Mouse (Mus musculus) neural tube, embryonic 13.5 days (tissue): ENCODE results near the gene Srebf1. TPM values are rescaled to one million over a fixed set of nuclear protein-coding genes. Genes with fewer than 3 reads are reported as not detected.
A peak's percentile ranks its signal among the peaks of the same experiment; 100 is the strongest.

Source experiments
- ATAC-seq: fragments of 200-750 bp; cut with Nextera tagmentation; 2 replicates; pipeline ENCODE4 v1.8.0; 2017; ENCODE audit warnings: low read depth, mild to moderate bottlenecking, moderate TSS enrichment, moderate library complexity
- H3K27ac ChIP-seq: fragments of 300-500 bp; sonication (generic); replicated peaks from 2 replicates; pipeline ENCODE4 v1.5.1; 2015; ENCODE audit warnings: moderate library complexity, mild to moderate bottlenecking, inconsistent platforms
- H3K27me3 ChIP-seq: fragments of 300-500 bp; sonication (generic); 2 replicates; pipeline ENCODE4 v1.6.1; 2015; ENCODE audit warnings: mild to moderate bottlenecking, inconsistent platforms
- H3K36me3 ChIP-seq: fragments of 300-500 bp; sonication (generic); 2 replicates; pipeline ENCODE4 v1.6.1; 2015; ENCODE audit warnings: mild to moderate bottlenecking, inconsistent platforms
- H3K4me1 ChIP-seq: fragments of 300-500 bp; sonication (generic); replicated peaks from 2 replicates; pipeline ENCODE4 v1.6.1; 2015; ENCODE audit warnings: inconsistent platforms
- H3K4me2 ChIP-seq: fragments of 300-500 bp; sonication (generic); 2 replicates; pipeline ENCODE4 v1.6.1; 2015; ENCODE audit warnings: inconsistent platforms, mild to moderate bottlenecking, moderate library complexity
- H3K4me3 ChIP-seq: fragments of 300-500 bp; sonication (generic); 2 replicates; pipeline ENCODE4 v1.5.1; 2015; ENCODE audit warnings: mild to moderate bottlenecking, inconsistent platforms
- H3K9ac ChIP-seq: fragments of 300-500 bp; sonication (generic); 2 replicates; pipeline ENCODE4 v1.6.1; 2015; ENCODE audit warnings: moderate library complexity, mild to moderate bottlenecking, inconsistent platforms
- H3K9me3 ChIP-seq: fragments of 300-500 bp; sonication (generic); 2 replicates; pipeline ENCODE4 v1.6.1; 2016; ENCODE audit warnings: inconsistent platforms
- WGBS: fragments of 180-500 bp; shearing (Covaris S2); methylation state at CpG from one replicate; pipeline ENCODE4 v1.1.7; 2015; 5-methylcytosine and 5-hydroxymethylcytosine counted together
- polyA plus RNA-seq: library from polyadenylated mRNA; unstranded; fragments of >200 nt; fragmentation: Nextera tagmentation; extraction: Ambion mirVana; gene quantifications from 2 replicates; pipeline ENCODE4 v1.2.1, GENCODE M21; 2015

Srebf1 gene
- polyA plus RNA-seq, 1 experiment from 2014 or later, result 38.5 TPM

DNA sequence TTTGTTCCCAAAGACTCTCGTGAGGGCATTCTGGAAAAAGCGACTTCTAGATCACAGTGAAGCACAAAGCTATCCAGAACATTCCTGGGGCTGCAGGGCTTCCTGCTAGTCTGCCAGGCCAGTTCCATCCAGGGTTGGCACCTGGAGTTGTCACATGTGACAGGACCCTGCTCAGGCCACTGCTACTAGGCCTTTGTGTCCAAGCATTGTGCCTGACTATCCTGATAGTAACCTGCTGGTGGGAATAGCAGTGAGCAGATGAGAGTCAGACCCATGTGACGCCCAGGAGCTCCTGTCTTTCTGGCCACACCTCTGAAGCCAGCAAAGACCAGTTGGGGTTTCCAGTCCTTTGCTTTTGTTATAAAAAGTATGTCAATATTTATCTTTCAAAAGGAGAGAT lies 50.3 kb downstream of the Srebf1 start:
- ATAC-seq, result no peak
- WGBS, result 87% methylated on average over 3 of the region's 3 CpGs
- Histone ChIP-seq H3K4me3 (no peak overlapping the region), H3K27ac (no peak overlapping the region), H3K4me1 (peaks cover 95% of the 10 kb centered on the region), H3K4me2 (no peak overlapping the region), H3K36me3 (peaks cover 4% of the 10 kb centered on the region; the same call in 1 of the 2 replicates), H3K27me3 (no peaks in the 10 kb centered on the region), H3K9ac (no peak overlapping the region), H3K9me3 (no peaks in the 10 kb centered on the region)

GRCm38 (mm10) chr11:60168780-60169179 lies 53.6 kb downstream of the Srebf1 start:
- Histone ChIP-seq H3K4me3 (no peak overlapping the region), H3K9ac (peak overlapping the region; percentile 60), H3K4me2 (peak overlapping the region; percentile 23), H3K36me3 (peaks cover 4% of the 10 kb centered on the region; the same call in 1 of the 2 replicates), H3K27me3 (no peaks in the 10 kb centered on the region), H3K9me3 (no peaks in the 10 kb centered on the region), H3K27ac (peak overlapping the region; percentile 90), H3K4me1 (peaks cover 95% of the 10 kb centered on the region)
- WGBS, result 19% methylated on average over 9 of the region's 9 CpGs
- 0 out of 2 replicates have a peak, but pooled peaks have one; percentile 20 for ATAC-seq

DNA sequence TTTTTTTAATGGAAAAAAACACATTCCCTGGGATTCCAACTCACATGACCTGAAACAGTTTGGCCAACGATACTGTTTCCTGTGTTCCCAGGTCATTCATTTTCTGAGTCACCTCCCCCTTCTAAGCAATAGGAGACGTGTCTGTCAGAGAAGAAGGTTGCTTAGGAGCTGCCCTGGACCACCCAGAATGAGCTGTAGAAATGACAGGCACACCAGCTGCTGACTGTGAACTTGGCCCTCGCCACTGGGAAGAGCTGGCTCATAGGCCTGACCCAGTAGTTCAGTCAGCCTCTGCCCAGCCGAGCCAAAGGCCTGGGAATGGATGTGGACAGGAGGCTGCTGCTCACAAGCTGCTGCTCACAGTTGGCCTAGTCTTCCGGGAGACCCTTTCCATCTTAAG lies 57.3 kb downstream of the Srebf1 start:
- peaks cover 6% of the 10 kb centered on the region; the same call in 1 of the 2 replicates for H3K36me3 ChIP-seq
- WGBS, result 46% methylated on average over 5 of the region's 5 CpGs
- no peak for ATAC-seq

DNA sequence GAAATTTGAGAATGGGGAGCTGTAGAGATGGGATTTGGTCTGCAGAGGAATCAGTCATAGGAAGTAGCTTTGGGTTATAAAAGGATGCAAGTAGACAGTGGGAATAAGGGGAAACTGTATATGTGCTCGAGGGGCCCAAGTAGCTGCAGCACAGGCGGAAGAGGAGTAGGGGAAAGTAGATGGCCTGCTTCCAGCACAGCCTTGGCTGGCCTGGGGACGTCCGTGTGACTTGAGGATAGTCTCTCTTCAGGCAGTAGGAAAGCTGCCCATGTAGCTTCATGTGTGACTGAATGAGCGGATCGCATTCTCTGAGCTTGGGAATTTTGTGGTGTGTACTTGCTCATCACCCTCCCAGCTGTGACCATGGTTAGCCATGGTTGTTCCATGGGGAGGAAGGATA lies 57.9 kb downstream of the Srebf1 start:
- Histone ChIP-seq H3K36me3 (peaks cover 6% of the 10 kb centered on the region; the same call in 1 of the 2 replicates), H3K27ac (peak overlapping the region; percentile 24; the same call in 1 of the 2 replicates), H3K27me3 (no peaks in the 10 kb centered on the region), H3K4me2 (no peak overlapping the region), H3K9ac (no peak overlapping the region), H3K9me3 (no peaks in the 10 kb centered on the region), H3K4me1 (peaks cover 86% of the 10 kb centered on the region), H3K4me3 (no peak overlapping the region)
- ATAC-seq, result no peak
- WGBS, result 90% methylated on average over 6 of the region's 6 CpGs

More for the DNA sequence above, 57.3 kb downstream of the Srebf1 start:
- no peak overlapping the region for H3K4me3 ChIP-seq
- H3K9ac ChIP-seq, result no peak overlapping the region
- H3K4me1 ChIP-seq, result peaks cover 86% of the 10 kb centered on the region
- no peaks in the 10 kb centered on the region for H3K27me3 ChIP-seq
- H3K27ac ChIP-seq, result peak overlapping the region; percentile 24; the same call in 1 of the 2 replicates
- H3K4me2 ChIP-seq, result no peak overlapping the region
- H3K9me3 ChIP-seq, result no peaks in the 10 kb centered on the region

- H3K27ac ChIP-seq, result no peak overlapping the region
- ATAC-seq, result no peak
Measured at GRCm38 (mm10) chr11:60163362-60163761, 59.0 kb downstream of the Srebf1 start.

GRCm38 (mm10) chr11:60162547-60162946 lies 59.8 kb downstream of the Srebf1 start:
- H3K4me3 ChIP-seq, result no peak overlapping the region
- peaks cover 7% of the 10 kb centered on the region; the same call in 1 of the 2 replicates for H3K36me3 ChIP-seq
- H3K9ac ChIP-seq, result no peak overlapping the region
- H3K27me3 ChIP-seq, result no peaks in the 10 kb centered on the region
- H3K9me3 ChIP-seq, result no peaks in the 10 kb centered on the region
- WGBS, result 86% methylated on average over 1 of the region's 1 CpGs
- no peak for ATAC-seq
- no peak overlapping the region for H3K27ac ChIP-seq
- peaks cover 86% of the 10 kb centered on the region for H3K4me1 ChIP-seq
- no peak overlapping the region for H3K4me2 ChIP-seq

More at GRCm38 (mm10) chr11:60163362-60163761, 59.0 kb downstream of the Srebf1 start:
- H3K36me3 ChIP-seq, result peaks cover 7% of the 10 kb centered on the region; the same call in 1 of the 2 replicates
- WGBS, result 92% methylated on average over 4 of the region's 4 CpGs
- no peaks in the 10 kb centered on the region for H3K27me3 ChIP-seq
- H3K4me1 ChIP-seq, result peaks cover 86% of the 10 kb centered on the region
- no peak overlapping the region for H3K4me3 ChIP-seq
- H3K4me2 ChIP-seq, result no peak overlapping the region
- H3K9me3 ChIP-seq, result no peaks in the 10 kb centered on the region
- no peak overlapping the region for H3K9ac ChIP-seq

DNA sequence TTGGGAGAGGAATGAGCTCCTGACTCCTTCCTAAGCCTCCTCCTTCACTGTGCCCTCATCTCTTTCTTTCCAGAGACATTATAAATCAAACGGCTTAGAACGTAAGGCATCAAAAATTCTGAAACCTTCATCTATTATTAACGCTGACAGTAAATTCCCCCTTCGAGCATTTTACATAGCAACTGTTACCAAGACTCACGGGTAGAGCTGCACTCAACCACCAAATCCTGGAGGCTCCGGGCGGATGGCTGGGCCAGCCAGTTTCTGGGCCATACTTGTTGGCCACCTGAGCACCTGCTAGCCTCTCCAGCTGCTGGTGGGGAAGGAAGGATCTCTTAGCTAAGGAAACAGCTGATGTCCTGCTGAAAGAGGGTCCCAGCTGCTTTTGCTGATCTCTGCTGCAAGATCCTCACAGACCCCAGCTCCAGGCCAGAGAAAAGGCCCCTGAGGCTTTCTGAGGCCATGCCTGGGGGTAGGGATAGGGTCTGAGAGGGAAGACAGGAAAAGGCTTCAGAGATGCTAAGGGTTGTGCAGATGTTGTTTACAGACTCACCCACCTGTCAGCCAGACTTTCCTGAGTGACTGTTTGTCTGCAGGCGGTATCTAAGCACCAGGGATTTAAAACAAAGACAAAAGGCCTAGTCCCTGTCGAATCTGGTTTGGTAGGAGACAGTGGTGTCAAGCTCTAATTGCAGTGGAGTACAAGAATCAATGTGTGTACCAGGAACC lies 61.1 kb downstream of the Srebf1 start:
- H3K9ac ChIP-seq, result peak overlapping the region; percentile 35; the same call in 1 of the 2 replicates
- H3K27ac ChIP-seq, result peak overlapping the region; percentile 68
- no peak for ATAC-seq
- WGBS, result 55% methylated on average over 9 of the region's 9 CpGs
- H3K27me3 ChIP-seq, result no peaks in the 10 kb centered on the region
- H3K36me3 ChIP-seq, result peaks cover 13% of the 10 kb centered on the region
- H3K4me3 ChIP-seq, result no peak overlapping the region
- peaks cover 74% of the 10 kb centered on the region for H3K4me1 ChIP-seq
- H3K4me2 ChIP-seq, result no peak overlapping the region
- no peaks in the 10 kb centered on the region for H3K9me3 ChIP-seq

- H3K27me3 ChIP-seq, result no peaks in the 10 kb centered on the region
- 67% methylated on average over 3 of the region's 3 CpGs for WGBS
- no peak overlapping the region for H3K9ac ChIP-seq
- H3K27ac ChIP-seq, result peak overlapping the region; percentile 68; the same call in 1 of the 2 replicates
- no peak for ATAC-seq
- H3K4me3 ChIP-seq, result no peak overlapping the region
- H3K9me3 ChIP-seq, result no peaks in the 10 kb centered on the region
- H3K36me3 ChIP-seq, result peaks cover 13% of the 10 kb centered on the region
- H3K4me1 ChIP-seq, result peaks cover 72% of the 10 kb centered on the region
- no peak overlapping the region for H3K4me2 ChIP-seq
Measured at GRCm38 (mm10) chr11:60160454-60161114, 61.8 kb downstream of the Srebf1 start.

DNA sequence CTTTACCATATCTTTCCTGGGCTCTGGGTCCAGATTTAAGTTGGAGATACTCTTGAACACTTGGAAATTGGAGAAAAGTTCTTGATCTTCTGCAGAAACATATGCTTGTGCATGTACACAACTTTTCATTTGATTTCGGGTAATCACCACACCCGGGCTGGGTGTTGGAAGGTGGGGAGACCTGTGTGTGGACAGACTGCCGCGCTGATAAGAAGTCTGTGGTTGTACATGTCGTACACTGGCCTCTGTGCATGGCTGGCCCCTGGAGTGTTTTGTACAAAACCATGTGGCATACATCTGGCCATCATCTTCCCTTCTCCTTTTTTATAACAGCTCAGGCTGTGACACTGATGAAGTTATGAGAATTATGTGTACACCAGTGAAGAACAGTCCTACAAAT lies 62.4 kb downstream of the Srebf1 start:
- 89% methylated on average over 5 of the region's 5 CpGs for WGBS
- H3K27ac ChIP-seq, result peak overlapping the region; percentile 68; the same call in 1 of the 2 replicates
- ATAC-seq, result no peak
- no peak overlapping the region for H3K9ac ChIP-seq
- no peaks in the 10 kb centered on the region for H3K27me3 ChIP-seq
- H3K9me3 ChIP-seq, result no peaks in the 10 kb centered on the region
- H3K4me2 ChIP-seq, result no peak overlapping the region
- peaks cover 75% of the 10 kb centered on the region for H3K4me1 ChIP-seq
- H3K4me3 ChIP-seq, result no peak overlapping the region
- H3K36me3 ChIP-seq, result peaks cover 17% of the 10 kb centered on the region

DNA sequence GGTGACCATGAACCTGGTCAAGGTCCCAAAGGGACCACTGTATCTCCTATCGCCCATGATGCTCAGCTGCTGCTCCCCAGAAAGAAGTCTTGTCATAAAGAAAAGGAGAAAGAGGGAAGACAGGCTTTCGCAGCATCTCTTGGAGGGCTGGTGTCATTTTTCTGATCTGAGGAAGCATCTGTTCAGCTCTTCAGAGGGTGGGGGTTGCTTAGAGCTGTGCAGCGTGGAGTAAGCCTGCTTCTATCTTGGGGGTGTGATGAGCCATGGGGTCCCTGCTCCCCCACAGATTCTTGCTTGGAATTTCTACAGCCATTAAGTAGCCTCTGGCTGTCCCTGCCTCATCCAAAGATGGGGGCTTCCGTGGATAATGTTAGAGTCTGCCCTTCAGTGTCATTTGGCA lies 64.1 kb downstream of the Srebf1 start:
- Histone ChIP-seq H3K4me3 (no peak overlapping the region), H3K36me3 (peaks cover 26% of the 10 kb centered on the region), H3K4me2 (no peak overlapping the region), H3K27ac (peak overlapping the region; percentile 23; the same call in 1 of the 2 replicates), H3K27me3 (no peaks in the 10 kb centered on the region), H3K4me1 (peaks cover 80% of the 10 kb centered on the region), H3K9ac (no peak overlapping the region), H3K9me3 (no peaks in the 10 kb centered on the region)
- 69% methylated on average over 4 of the region's 4 CpGs for WGBS
- no peak for ATAC-seq

DNA sequence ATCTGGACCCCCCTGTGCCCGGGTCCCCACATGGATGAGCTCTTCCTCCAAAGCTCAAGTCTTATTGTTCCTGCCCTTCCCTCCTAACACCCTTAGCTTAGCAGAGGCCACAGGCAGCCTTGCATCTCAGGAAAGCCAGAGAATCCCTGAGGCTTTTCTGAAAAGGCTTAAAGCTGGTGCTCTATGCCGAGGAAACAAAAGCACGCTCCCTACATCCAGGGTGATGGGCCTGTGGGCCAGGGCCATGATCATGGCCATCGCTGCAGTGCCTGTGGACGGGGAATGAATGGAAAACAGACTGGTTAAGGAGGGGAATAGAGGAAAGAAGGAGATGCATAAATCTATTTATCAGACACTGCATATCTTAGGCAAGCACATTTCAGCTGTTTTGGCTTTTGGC lies 66.7 kb downstream of the Srebf1 start:
- Histone ChIP-seq H3K9me3 (no peaks in the 10 kb centered on the region), H3K36me3 (peaks cover 29% of the 10 kb centered on the region), H3K4me3 (no peak overlapping the region), H3K27me3 (no peaks in the 10 kb centered on the region), H3K27ac (peak overlapping the region; percentile 25), H3K4me1 (peaks cover 62% of the 10 kb centered on the region), H3K4me2 (no peak overlapping the region), H3K9ac (no peak overlapping the region)
- ATAC-seq, result no peak
- 68% methylated on average over 5 of the region's 5 CpGs for WGBS

GRCm38 (mm10) chr11:60153936-60154335 lies 68.4 kb downstream of the Srebf1 start:
- no peaks in the 10 kb centered on the region for H3K9me3 ChIP-seq
- peaks cover 28% of the 10 kb centered on the region for H3K36me3 ChIP-seq
- H3K27me3 ChIP-seq, result no peaks in the 10 kb centered on the region
- no peak overlapping the region for H3K4me3 ChIP-seq
- 96% methylated on average over 3 of the region's 3 CpGs for WGBS
- no peak overlapping the region for H3K9ac ChIP-seq
- H3K27ac ChIP-seq, result 0 out of 2 replicates have a peak overlapping the region, but pooled peaks have one; percentile 18
- peaks cover 62% of the 10 kb centered on the region for H3K4me1 ChIP-seq
- ATAC-seq, result no peak
- H3K4me2 ChIP-seq, result no peak overlapping the region
